Mouse (Mus musculus): ENCODE data around the gene Adm2. TPM values are rescaled to one million over a fixed set of nuclear protein-coding genes. Genes with fewer than 3 reads are reported as not detected.
A peak's percentile ranks its signal among the peaks of the same experiment; 100 is the strongest.

Gene Adm2
- total and polyA plus RNA-seq, 3 experiments, result 0.12 TPM; not detected in 2

- Histone ChIP-seq H3K27me3 (ENCODE audit: insufficient read depth, low read length) (peaks cover 41% of the 10 kb centered on the region), H3K36me3 (replicated peaks) (no peaks in the 10 kb centered on the region), H3K9me3 (replicated peaks) (no peaks in the 10 kb centered on the region), H3K4me1 (ENCODE audit: insufficient read depth, low read depth, low read length) (no peaks in the 10 kb centered on the region; the same call in 1 of the 2 replicates), H3K4me3 (ENCODE audit: low read depth, low read length) (no peak overlapping the region)
- DNase-seq (ENCODE audit: low spot score) (no peak), ATAC-seq (ENCODE audit: extremely low read depth, insufficient number of reproducible peaks, low FRiP score, poor library complexity, severe bottlenecking) (no peak)
- TF ChIP-seq GATA2 (IDR thresholded peaks at IDR 0.05; ENCODE audit: borderline replicate concordance, low read depth, low read length), result no peak
- no peak for TF ChIP-seq GATA1 (IDR thresholded peaks at IDR 0.05; ENCODE audit: borderline replicate concordance, low read length)
- TF ChIP-seq POLR2AphosphoS5 (IDR thresholded peaks at IDR 0.05; ENCODE audit: insufficient replicate concordance, low read depth, low read length), result no peak
- TF ChIP-seq TAL1 (conservative IDR thresholded peaks at IDR 0.05; ENCODE audit: low read depth, low read length), result no peak
- TF ChIP-seq CTCF (IDR thresholded peaks at IDR 0.05; ENCODE audit: low read depth, low read length), result no peak
Measured at GRCm38 (mm10) chr15:89326441-89326840, 3.9 kb downstream of the Adm2 start.

GRCm38 (mm10) chr15:89334271-89334670, 11.8 kb downstream of the Adm2 start, which contains the start of gene Miox:
Gene Miox, plus strand, starts transcription at chr15:89334398.
- no peak for TF ChIP-seq POLR2AphosphoS5 (IDR thresholded peaks at IDR 0.05; ENCODE audit: insufficient replicate concordance, low read depth, low read length)
- no peak for TF ChIP-seq TAL1 (conservative IDR thresholded peaks at IDR 0.05; ENCODE audit: low read depth, low read length)
- TF ChIP-seq CTCF (IDR thresholded peaks at IDR 0.05; ENCODE audit: low read depth, low read length), result no peak
- TF ChIP-seq GATA2 (IDR thresholded peaks at IDR 0.05; ENCODE audit: borderline replicate concordance, low read depth, low read length), result no peak
- TF ChIP-seq GATA1 (IDR thresholded peaks at IDR 0.05; ENCODE audit: borderline replicate concordance, low read length), result no peak
- Histone ChIP-seq H3K36me3 (replicated peaks) (no peaks in the 10 kb centered on the region), H3K4me1 (ENCODE audit: insufficient read depth, low read depth, low read length) (no peaks in the 10 kb centered on the region), H3K27me3 (ENCODE audit: insufficient read depth, low read length) (peaks cover 27% of the 10 kb centered on the region), H3K4me3 (ENCODE audit: low read depth, low read length) (no peak within 1 kb of the TSS), H3K9me3 (replicated peaks) (no peaks in the 10 kb centered on the region)
- no peak for DNase-seq (ENCODE audit: low spot score)
- ATAC-seq (ENCODE audit: extremely low read depth, insufficient number of reproducible peaks, low FRiP score, poor library complexity, severe bottlenecking), result no peak

GRCm38 (mm10) chr15:89334774-89335537, 12.4 kb downstream of the Adm2 start:
- TF ChIP-seq POLR2AphosphoS5 (IDR thresholded peaks at IDR 0.05; ENCODE audit: insufficient replicate concordance, low read depth, low read length) (no peak), CTCF (IDR thresholded peaks at IDR 0.05; ENCODE audit: low read depth, low read length) (no peak), TAL1 (conservative IDR thresholded peaks at IDR 0.05; ENCODE audit: low read depth, low read length) (no peak), GATA2 (IDR thresholded peaks at IDR 0.05; ENCODE audit: borderline replicate concordance, low read depth, low read length) (no peak), GATA1 (IDR thresholded peaks at IDR 0.05; ENCODE audit: borderline replicate concordance, low read length) (no peak)
- no peak overlapping the region for H3K4me3 ChIP-seq (ENCODE audit: low read depth, low read length)
- H3K4me1 ChIP-seq (ENCODE audit: insufficient read depth, low read depth, low read length), result peaks cover 5% of the 10 kb centered on the region
- DNase-seq (ENCODE audit: low spot score) (no peak), ATAC-seq (ENCODE audit: extremely low read depth, insufficient number of reproducible peaks, low FRiP score, poor library complexity, severe bottlenecking) (no peak)
- H3K36me3 ChIP-seq (replicated peaks), result no peaks in the 10 kb centered on the region
- H3K9me3 ChIP-seq (replicated peaks), result no peaks in the 10 kb centered on the region
- H3K27me3 ChIP-seq (ENCODE audit: insufficient read depth, low read length), result peaks cover 27% of the 10 kb centered on the region

GRCm38 (mm10) chr15:89336422-89336821, 13.9 kb downstream of the Adm2 start:
- peaks cover 7% of the 10 kb centered on the region for H3K4me1 ChIP-seq (ENCODE audit: insufficient read depth, low read depth, low read length)
- TF ChIP-seq TAL1 (conservative IDR thresholded peaks at IDR 0.05; ENCODE audit: low read depth, low read length), result no peak
- no peak for TF ChIP-seq POLR2AphosphoS5 (IDR thresholded peaks at IDR 0.05; ENCODE audit: insufficient replicate concordance, low read depth, low read length)
- no peak for TF ChIP-seq CTCF (IDR thresholded peaks at IDR 0.05; ENCODE audit: low read depth, low read length)
- no peak for TF ChIP-seq GATA1 (IDR thresholded peaks at IDR 0.05; ENCODE audit: borderline replicate concordance, low read length)
- no peak for TF ChIP-seq GATA2 (IDR thresholded peaks at IDR 0.05; ENCODE audit: borderline replicate concordance, low read depth, low read length)
- DNase-seq (ENCODE audit: low spot score), result no peak
- ATAC-seq (ENCODE audit: extremely low read depth, insufficient number of reproducible peaks, low FRiP score, poor library complexity, severe bottlenecking), result no peak
- no peaks in the 10 kb centered on the region for H3K9me3 ChIP-seq (replicated peaks)
- no peaks in the 10 kb centered on the region for H3K36me3 ChIP-seq (replicated peaks)
- H3K27me3 ChIP-seq (ENCODE audit: insufficient read depth, low read length), result peaks cover 32% of the 10 kb centered on the region
- H3K4me3 ChIP-seq (ENCODE audit: low read depth, low read length), result no peak overlapping the region

GRCm38 (mm10) chr15:89339696-89340095, 17.2 kb downstream of the Adm2 start:
- TF ChIP-seq TAL1 (conservative IDR thresholded peaks at IDR 0.05; ENCODE audit: low read depth, low read length) (no peak), GATA2 (IDR thresholded peaks at IDR 0.05; ENCODE audit: borderline replicate concordance, low read depth, low read length) (no peak), POLR2AphosphoS5 (IDR thresholded peaks at IDR 0.05; ENCODE audit: insufficient replicate concordance, low read depth, low read length) (no peak), CTCF (IDR thresholded peaks at IDR 0.05; ENCODE audit: low read depth, low read length) (no peak), GATA1 (IDR thresholded peaks at IDR 0.05; ENCODE audit: borderline replicate concordance, low read length) (no peak)
- no peak for ATAC-seq (ENCODE audit: extremely low read depth, insufficient number of reproducible peaks, low FRiP score, poor library complexity, severe bottlenecking)
- Histone ChIP-seq H3K4me1 (ENCODE audit: insufficient read depth, low read depth, low read length) (peaks cover 7% of the 10 kb centered on the region), H3K4me3 (ENCODE audit: low read depth, low read length) (peak overlapping the region; percentile 13; the same call in 1 of the 2 replicates), H3K27me3 (ENCODE audit: insufficient read depth, low read length) (peaks cover 26% of the 10 kb centered on the region), H3K9me3 (replicated peaks) (no peaks in the 10 kb centered on the region), H3K36me3 (replicated peaks) (no peaks in the 10 kb centered on the region)
- no peak for DNase-seq (ENCODE audit: low spot score)

GRCm38 (mm10) chr15:89340136-89340535, 17.6 kb downstream of the Adm2 start:
- TF ChIP-seq GATA2 (IDR thresholded peaks at IDR 0.05; ENCODE audit: borderline replicate concordance, low read depth, low read length) (no peak), POLR2AphosphoS5 (IDR thresholded peaks at IDR 0.05; ENCODE audit: insufficient replicate concordance, low read depth, low read length) (no peak), TAL1 (conservative IDR thresholded peaks at IDR 0.05; ENCODE audit: low read depth, low read length) (no peak), CTCF (IDR thresholded peaks at IDR 0.05; ENCODE audit: low read depth, low read length) (no peak), GATA1 (IDR thresholded peaks at IDR 0.05; ENCODE audit: borderline replicate concordance, low read length) (no peak)
- DNase-seq (ENCODE audit: low spot score) (no peak), ATAC-seq (ENCODE audit: extremely low read depth, insufficient number of reproducible peaks, low FRiP score, poor library complexity, severe bottlenecking) (no peak)
- H3K4me3 ChIP-seq (ENCODE audit: low read depth, low read length), result peak overlapping the region; percentile 13; the same call in 1 of the 2 replicates
- H3K36me3 ChIP-seq (replicated peaks), result no peaks in the 10 kb centered on the region
- peaks cover 7% of the 10 kb centered on the region for H3K4me1 ChIP-seq (ENCODE audit: insufficient read depth, low read depth, low read length)
- H3K27me3 ChIP-seq (ENCODE audit: insufficient read depth, low read length), result peaks cover 22% of the 10 kb centered on the region; the same call in 1 of the 2 replicates
- no peaks in the 10 kb centered on the region for H3K9me3 ChIP-seq (replicated peaks)
